10 mouse cellular contexts compared by ENCODE assay signal in the genomic region with DNA sequence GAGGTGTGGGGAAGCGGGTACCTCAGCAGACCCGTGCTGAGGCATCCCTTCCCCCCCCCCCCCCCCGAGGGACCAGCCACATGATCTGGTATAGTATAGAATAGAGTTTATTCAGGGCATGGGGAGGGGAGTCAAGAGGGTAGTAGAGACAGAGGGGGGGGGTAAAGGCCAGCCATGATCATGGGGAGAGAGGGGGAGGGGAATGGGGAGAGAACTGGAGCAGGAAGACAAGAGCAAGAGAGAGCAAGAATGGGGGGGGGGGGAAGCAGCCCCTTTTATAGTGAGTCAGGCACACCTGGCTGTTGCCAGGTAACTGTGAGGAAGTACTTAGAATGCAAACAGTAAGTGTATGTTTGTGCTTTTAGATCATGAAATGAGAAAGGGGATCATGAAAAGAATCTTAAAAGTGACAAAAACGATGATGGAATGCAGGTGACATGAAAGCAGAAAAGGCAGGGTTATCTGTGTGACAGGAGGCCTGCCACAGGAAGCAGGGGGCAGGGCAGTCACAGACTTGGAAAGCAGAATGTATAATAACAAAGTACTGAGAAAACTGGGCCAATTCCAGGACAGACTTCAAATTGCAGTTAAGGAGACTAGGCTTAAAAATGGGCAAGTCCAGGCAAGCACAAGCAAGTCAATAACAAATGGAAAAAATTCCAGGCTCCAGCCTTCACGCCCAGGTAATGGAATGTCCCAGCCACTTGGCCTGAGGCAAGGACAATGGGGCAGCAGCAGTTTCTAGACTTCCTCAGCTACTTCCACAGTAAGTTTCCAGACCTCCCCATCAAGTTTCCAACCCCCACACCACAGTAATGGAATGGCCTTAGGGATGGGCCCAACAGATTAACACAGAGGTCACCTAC. TPM values are rescaled to one million over a fixed set of nuclear protein-coding genes. Genes with fewer than 3 reads are reported as not detected.
A peak's percentile ranks its signal among the peaks of the same experiment; 100 is the strongest.
DNase-seq lines count a peak whose midpoint lies in the region; ATAC-seq and TF ChIP-seq lines count a peak whose summit lies in the region.
"Had no signal": no experiment of that assay in that cellular context is flagged by ENCODE, and none has a peak within 500 bp of the region (broad histone marks: within the 10 kb centered on the region; RNA-seq: fewer than 3 reads in every experiment).

No protein-coding gene starts in this region.

- no peak overlapping the region for H3K27ac ChIP-seq in heart, embryonic 10.5 days
- 0 out of 2 replicates have a peak overlapping the region, but pooled peaks have one; percentile 8 for H3K27ac ChIP-seq in stomach, postnatal 0 days (replicated peaks)
- H3K27ac ChIP-seq in midbrain, embryonic 15.5 days, result no peak overlapping the region
- H3K27ac ChIP-seq: embryonic facial prominence, embryonic 12.5 days; limb, embryonic 15.5 days had no signal

- peaks cover 5% of the 10 kb centered on the region; the same call in 1 of the 2 replicates for H3K4me1 ChIP-seq in heart, embryonic 10.5 days
- no peaks in the 10 kb centered on the region for H3K4me1 ChIP-seq in stomach, postnatal 0 days (replicated peaks; ENCODE audit: control insufficient read depth, insufficient read depth)
- H3K4me1 ChIP-seq in midbrain, embryonic 15.5 days, result peaks cover 2% of the 10 kb centered on the region; the same call in 1 of the 2 replicates
- H3K4me1 ChIP-seq: embryonic facial prominence, embryonic 12.5 days; limb, embryonic 15.5 days had no signal

- WGBS in heart, embryonic 10.5 days, result 48% methylated on average over 4 of the region's 5 CpGs
- 35% methylated on average over 4 of the region's 5 CpGs for whole genome bisulfite sequencing in stomach, postnatal 0 days
- 62% methylated on average over 4 of the region's 5 CpGs for WGBS in midbrain, embryonic 15.5 days

- no peaks in the 10 kb centered on the region for H3K9me3 ChIP-seq in heart, embryonic 10.5 days
- H3K9me3 ChIP-seq in stomach, postnatal 0 days (ENCODE audit: control insufficient read depth, low read length), result no peaks in the 10 kb centered on the region
- H3K9me3 ChIP-seq in midbrain, embryonic 15.5 days, result no peaks in the 10 kb centered on the region
- H3K9me3 ChIP-seq: embryonic facial prominence, embryonic 12.5 days; limb, embryonic 15.5 days had no signal

- no peaks in the 10 kb centered on the region for H3K36me3 ChIP-seq in heart, embryonic 10.5 days
- no peaks in the 10 kb centered on the region for H3K36me3 ChIP-seq in stomach, postnatal 0 days (ENCODE audit: control insufficient read depth, insufficient read depth, low read length)
- H3K36me3 ChIP-seq in midbrain, embryonic 15.5 days (replicated peaks), result no peaks in the 10 kb centered on the region
- H3K36me3 ChIP-seq: embryonic facial prominence, embryonic 12.5 days; limb, embryonic 15.5 days had no signal

- no peaks in the 10 kb centered on the region for H3K27me3 ChIP-seq in heart, embryonic 10.5 days (ENCODE audit: insufficient read depth, poor library complexity, severe bottlenecking)
- no peaks in the 10 kb centered on the region for H3K27me3 ChIP-seq in stomach, postnatal 0 days (ENCODE audit: control insufficient read depth, insufficient read depth, low read length)
- no peaks in the 10 kb centered on the region for H3K27me3 ChIP-seq in midbrain, embryonic 15.5 days (replicated peaks)
- H3K27me3 ChIP-seq: embryonic facial prominence, embryonic 12.5 days; limb, embryonic 15.5 days had no signal

- ATAC-seq in stomach, postnatal 0 days (ENCODE audit: low FRiP score, low TSS enrichment), result 0 out of 2 replicates have a peak, but pooled peaks have one; percentile 26
- no peak for ATAC-seq in midbrain, embryonic 15.5 days (replicated peaks)
- no peak for ATAC-seq in cerebellum, adult (ENCODE audit: insufficient number of reproducible peaks, low FRiP score, low TSS enrichment)

- H3K4me2 ChIP-seq in stomach, postnatal 0 days (replicated peaks; ENCODE audit: low read depth), result no peak overlapping the region
- H3K4me2 ChIP-seq in midbrain, embryonic 15.5 days, result no peak overlapping the region
- H3K4me2 ChIP-seq: embryonic facial prominence, embryonic 12.5 days; limb, embryonic 15.5 days had no signal

- H3K9ac ChIP-seq in stomach, postnatal 0 days (ENCODE audit: low read length), result no peak overlapping the region
- H3K9ac ChIP-seq in midbrain, embryonic 15.5 days, result no peak overlapping the region
- H3K9ac ChIP-seq: embryonic facial prominence, embryonic 12.5 days; limb, embryonic 15.5 days had no signal

- no peak for TF ChIP-seq CTCF in stomach, postnatal 0 days (IDR thresholded peaks at IDR 0.05; ENCODE audit: low read depth)

- no peak overlapping the region for H3K4me3 ChIP-seq in heart, embryonic 10.5 days
- no peak overlapping the region for H3K4me3 ChIP-seq in stomach, postnatal 0 days (ENCODE audit: low read depth, low read length)
- no peak overlapping the region for H3K4me3 ChIP-seq in midbrain, embryonic 15.5 days
- H3K4me3 ChIP-seq: embryonic facial prominence, embryonic 12.5 days; limb, embryonic 15.5 days had no signal

- DNase-seq in heart, embryonic 10.5 days (ENCODE audit: low spot score), result peak; percentile 75
- no peak for DNase-seq in heart, adult 8-10 months (ENCODE audit: low spot score)
- peak; percentile 46 for DNase-seq in fibroblast of lung, adult 2 months (ENCODE audit: low read depth)
- peak; percentile 71 to 90 for DNase-seq in kidney, postnatal 25 days
- DNase-seq in stomach, postnatal 0 days (ENCODE audit: low spot score), result peak; percentile 33
- no peak for DNase-seq in retina, postnatal 1 day

- peak; percentile 82 for TF ChIP-seq EP300 in stomach, postnatal 0 days (optimal IDR thresholded peaks at IDR 0.05)

RNA-seq across cellular contexts. Expression of a gene that starts 2.1 kb away (rescaled TPM):
- not detected in 2 replicates for polyA plus RNA-seq in heart, embryonic 10.5 days (2016; fragmentation: Nextera tagmentation; extraction: Ambion mirVana)
- not detected for total RNA-seq in heart, adult 8-10 months (2022)
- polyA plus RNA-seq in stomach, postnatal 0 days (2015; fragmentation: Nextera tagmentation; extraction: Ambion mirVana), result 0.19 TPM in 1 of 2 replicates, not detected in the other
- 0.20 TPM in 1 of 2 replicates, not detected in the other for polyA plus RNA-seq in midbrain, embryonic 15.5 days (2015; fragmentation: Nextera tagmentation; extraction: Ambion mirVana)
- polyA plus RNA-seq: embryonic facial prominence, embryonic 12.5 days had no signal

RNA-seq across cellular contexts. Expression of a gene that starts 4.6 kb away (rescaled TPM):
- 53.4 and 55.6 TPM in 2 replicates for polyA plus RNA-seq in heart, embryonic 10.5 days (2016; fragmentation: Nextera tagmentation; extraction: Ambion mirVana)
- 10 to 100 TPM; 23.7 to 31.4 (median 24.6) TPM for total RNA-seq in heart, adult 8-10 months (2022)
- 29.4 and 33.6 TPM in 2 replicates for polyA plus RNA-seq in stomach, postnatal 0 days (2015; fragmentation: Nextera tagmentation; extraction: Ambion mirVana)
- polyA plus RNA-seq in midbrain, embryonic 15.5 days (2015; fragmentation: Nextera tagmentation; extraction: Ambion mirVana), result 78.7 and 82.8 TPM in 2 replicates

RNA-seq across cellular contexts. Expression of a gene that starts 4.7 kb away (rescaled TPM):
- polyA plus RNA-seq in heart, embryonic 10.5 days (2016; fragmentation: Nextera tagmentation; extraction: Ambion mirVana), result 1.6 and 1.8 TPM in 2 replicates
- total RNA-seq in heart, adult 8-10 months (2022), result not detected
- polyA plus RNA-seq in stomach, postnatal 0 days (2015; fragmentation: Nextera tagmentation; extraction: Ambion mirVana), result 0.91 and 1.1 TPM in 2 replicates
- polyA plus RNA-seq in midbrain, embryonic 15.5 days (2015; fragmentation: Nextera tagmentation; extraction: Ambion mirVana), result 1.1 TPM in 2 replicates

RNA-seq across cellular contexts. Expression of a gene that starts 30.3 kb away (rescaled TPM):
- 29.2 and 41.0 TPM in 2 replicates for polyA plus RNA-seq in heart, embryonic 10.5 days (2016; fragmentation: Nextera tagmentation; extraction: Ambion mirVana)
- 10 to 100 TPM; 24.7 to 32.6 (median 29.8) TPM for total RNA-seq in heart, adult 8-10 months (2022)
- polyA plus RNA-seq in stomach, postnatal 0 days (2015; fragmentation: Nextera tagmentation; extraction: Ambion mirVana), result 5.5 and 6.0 TPM in 2 replicates
- polyA plus RNA-seq in midbrain, embryonic 15.5 days (2015; fragmentation: Nextera tagmentation; extraction: Ambion mirVana), result 29.6 and 30.7 TPM in 2 replicates

RNA-seq across cellular contexts. Expression of a gene that starts 36.7 kb away (rescaled TPM):
- polyA plus RNA-seq in heart, embryonic 10.5 days (2016; fragmentation: Nextera tagmentation; extraction: Ambion mirVana), result 0.13 TPM in 1 of 2 replicates, not detected in the other
- total RNA-seq in heart, adult 8-10 months (2022), result 1 to 10 TPM in 1 of 4 experiments, under 1 TPM in 2, not detected in 1; 0.19 to 1.0 (median 0.22) TPM
- 0.17 and 0.45 TPM in 2 replicates for polyA plus RNA-seq in stomach, postnatal 0 days (2015; fragmentation: Nextera tagmentation; extraction: Ambion mirVana)
- 21.4 and 21.7 TPM in 2 replicates for polyA plus RNA-seq in midbrain, embryonic 15.5 days (2015; fragmentation: Nextera tagmentation; extraction: Ambion mirVana)
- polyA plus RNA-seq: limb, embryonic 15.5 days had no signal

Comparison
In these comparisons a context has a peak if more than half of its experiments do, and no peak if none do; other contexts are left out.
1. DNase-seq: peak in heart, embryonic 10.5 days (single experiment), fibroblast of lung, adult 2 months (single experiment), kidney, postnatal 25 days (2 of 2) and stomach, postnatal 0 days (single experiment); none in heart, adult 8-10 months (single experiment) and retina, postnatal 1 day (single experiment).